Mouse (Mus musculus) right cerebral cortex, postnatal 25 days (tissue): Measurements from ENCODE around the gene P2ry12.

Source experiments
- DNase-seq: peaks from one replicate; pipeline ENCODE4 v3.0.0; 2022

The P2ry12 gene

GRCm38 (mm10) chr3:59181134-59181533, 81.5 kb downstream of the P2ry12 start:
- DNase-seq = no peak

DNA sequence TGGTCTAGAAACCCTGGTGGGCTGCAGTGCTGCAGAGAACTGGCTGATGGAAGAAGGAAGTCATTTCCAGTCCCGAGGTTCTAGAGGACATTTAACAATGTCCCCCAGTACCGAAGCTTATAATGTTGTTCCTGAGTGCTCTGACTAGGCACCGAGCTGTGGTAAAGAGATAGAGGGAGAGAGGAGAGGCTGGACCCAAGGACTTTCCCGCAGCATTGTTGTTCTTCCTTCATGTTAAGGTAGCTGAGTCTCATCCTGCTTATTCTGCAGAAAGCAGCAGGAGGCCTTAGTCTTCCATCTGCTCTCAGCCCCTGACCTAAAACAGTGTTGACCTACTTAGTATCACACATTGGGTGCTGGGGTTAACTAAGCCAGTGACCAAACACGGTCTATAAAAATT, 85.8 kb downstream of the P2ry12 start:
- DNase-seq = no peak

- DNase-seq = no peak
Measured at GRCm38 (mm10) chr3:59175234-59175633, 87.4 kb downstream of the P2ry12 start.

DNA sequence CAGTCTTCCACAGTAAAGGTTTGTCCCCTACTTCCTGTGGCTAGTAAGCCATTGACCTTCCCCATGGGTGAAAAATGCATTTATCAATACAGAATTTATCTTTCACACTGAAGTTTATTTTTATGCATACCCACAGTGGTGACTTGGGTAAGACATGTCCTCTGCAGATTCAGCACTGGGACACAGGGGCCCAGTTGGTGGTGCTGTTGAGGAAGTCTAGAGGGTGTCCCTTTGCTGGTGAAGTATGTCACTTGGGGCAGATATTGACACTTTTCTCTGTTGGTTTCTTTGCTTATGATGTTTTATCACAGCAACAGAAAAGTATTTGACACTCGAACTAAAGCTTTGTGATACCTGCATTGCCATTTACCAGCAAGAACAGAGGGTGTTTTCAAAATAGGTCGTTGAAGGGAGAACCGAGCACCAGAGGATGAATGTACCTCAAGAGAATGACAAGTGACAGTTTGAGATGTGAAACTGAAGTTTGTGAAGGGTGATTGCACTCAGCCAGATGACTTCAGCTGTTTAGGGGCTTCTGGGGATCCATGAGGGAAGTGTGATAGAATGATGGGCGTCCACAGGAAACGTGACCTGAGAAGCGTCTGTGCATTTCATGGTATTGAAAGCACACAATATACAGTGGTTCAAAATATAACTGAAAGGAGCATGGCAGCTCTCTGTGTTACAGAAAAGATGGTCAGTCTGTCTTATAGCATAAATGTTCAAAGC, 88.1 kb downstream of the P2ry12 start:
- DNase-seq = no peak

- no peak for DNase-seq
Measured at GRCm38 (mm10) chr3:59169921-59170627, 92.6 kb downstream of the P2ry12 start.

GRCm38 (mm10) chr3:59169215-59169614, 93.5 kb downstream of the P2ry12 start:
- no peak for DNase-seq

DNA sequence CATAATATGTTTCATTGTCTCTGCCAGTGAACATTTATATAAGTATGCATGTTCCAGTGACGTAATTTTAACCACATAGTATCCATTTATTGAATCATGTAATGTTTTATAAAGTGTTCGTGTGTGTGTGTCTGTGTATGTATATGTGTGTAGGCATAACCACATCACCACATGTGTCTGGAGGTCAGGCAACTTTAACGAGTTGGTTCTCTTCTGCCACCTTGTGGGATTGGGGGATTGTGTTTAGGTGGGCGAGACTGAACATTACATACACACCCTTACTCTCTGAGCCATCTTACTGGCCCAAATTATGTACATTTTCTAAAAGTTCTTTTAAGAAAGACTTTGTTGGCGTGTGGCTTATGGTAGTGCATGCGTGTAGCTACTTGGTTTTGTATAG, 94.2 kb downstream of the P2ry12 start:
- DNase-seq = no peak

DNA sequence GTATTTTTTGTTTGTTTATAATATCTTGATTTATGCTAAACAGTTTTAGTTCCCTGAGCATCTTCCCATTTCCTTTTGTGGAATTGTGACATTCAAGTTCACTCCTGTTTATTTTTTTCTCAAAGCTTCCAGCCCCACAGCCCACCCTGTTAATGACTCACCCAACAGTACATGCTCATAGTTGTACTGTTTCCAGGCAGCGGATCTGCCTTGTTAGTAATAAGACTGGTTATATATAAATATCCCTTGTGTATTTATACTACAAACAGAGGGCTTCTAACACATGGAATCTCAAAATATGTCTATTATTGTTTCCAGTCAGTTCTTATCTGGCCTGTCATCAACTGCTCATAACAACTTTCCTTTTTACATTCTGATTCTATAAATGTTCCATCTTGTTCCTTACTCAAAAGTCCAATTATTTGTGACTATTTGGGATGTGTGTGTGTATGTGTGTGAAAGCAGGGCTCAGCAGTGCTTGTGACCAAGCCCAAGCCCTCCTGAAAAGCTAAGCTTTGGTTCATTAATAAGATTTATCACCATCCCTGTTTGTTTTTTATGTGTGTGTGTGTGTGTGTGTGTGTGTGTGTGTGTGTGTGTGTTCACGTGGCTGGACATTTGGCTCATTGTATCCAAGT, 95.1 kb downstream of the P2ry12 start:
- no peak for DNase-seq
